Mouse (Mus musculus) hindbrain, embryonic 13.5 days (tissue): ENCODE results near the gene Irs2. TPM values are rescaled to one million over a fixed set of nuclear protein-coding genes. Genes with fewer than 3 reads are reported as not detected.

Source experiments
- ATAC-seq: fragments of 200-750 bp; cut with Nextera tagmentation; 2 replicates; pipeline ENCODE4 v1.8.0; 2017; ENCODE audit warnings: moderate TSS enrichment; ENCODE audit not compliant: low FRiP score
- H3K27ac ChIP-seq: fragments of 300-500 bp; sonication (generic); 2 replicates; pipeline ENCODE4 v1.5.1; 2015; ENCODE audit warnings: inconsistent platforms, mild to moderate bottlenecking, moderate library complexity
- H3K27me3 ChIP-seq: fragments of 300-500 bp; sonication (generic); 2 replicates; pipeline ENCODE4 v1.6.1; 2015; ENCODE audit warnings: mild to moderate bottlenecking, inconsistent platforms
- H3K36me3 ChIP-seq: fragments of 300-500 bp; sonication (generic); 2 replicates; pipeline ENCODE4 v1.6.1; 2015; ENCODE audit warnings: mild to moderate bottlenecking, inconsistent platforms
- H3K4me1 ChIP-seq: fragments of 300-500 bp; sonication (generic); replicated peaks from 2 replicates; pipeline ENCODE4 v1.6.1; 2015; ENCODE audit warnings: inconsistent platforms
- H3K4me2 ChIP-seq: fragments of 300-500 bp; sonication (generic); 2 replicates; pipeline ENCODE4 v1.6.1; 2015; ENCODE audit warnings: inconsistent platforms, mild to moderate bottlenecking, moderate library complexity
- H3K4me3 ChIP-seq: fragments of 300-500 bp; sonication (generic); 2 replicates; pipeline ENCODE4 v1.5.1; 2015; ENCODE audit warnings: mild to moderate bottlenecking, inconsistent platforms
- H3K9ac ChIP-seq: fragments of 300-500 bp; sonication (generic); 2 replicates; pipeline ENCODE4 v1.6.1; 2015; ENCODE audit warnings: mild to moderate bottlenecking, inconsistent platforms
- H3K9me3 ChIP-seq: fragments of 300-500 bp; sonication (generic); 2 replicates; pipeline ENCODE4 v1.6.1; 2016; ENCODE audit warnings: inconsistent platforms
- WGBS: fragments of 180-500 bp; shearing (Covaris S2); methylation state at CpG from one replicate; pipeline ENCODE4 v1.1.7; 2015; 5-methylcytosine and 5-hydroxymethylcytosine counted together
- polyA plus RNA-seq: library from polyadenylated mRNA; unstranded; fragments of >200 nt; fragmentation: Nextera tagmentation; extraction: Ambion mirVana; gene quantifications from 2 replicates; pipeline ENCODE4 v1.2.1, GENCODE M21; 2015

The Irs2 gene
- 4.5 and 4.6 TPM in 2 replicates for polyA plus RNA-seq

DNA sequence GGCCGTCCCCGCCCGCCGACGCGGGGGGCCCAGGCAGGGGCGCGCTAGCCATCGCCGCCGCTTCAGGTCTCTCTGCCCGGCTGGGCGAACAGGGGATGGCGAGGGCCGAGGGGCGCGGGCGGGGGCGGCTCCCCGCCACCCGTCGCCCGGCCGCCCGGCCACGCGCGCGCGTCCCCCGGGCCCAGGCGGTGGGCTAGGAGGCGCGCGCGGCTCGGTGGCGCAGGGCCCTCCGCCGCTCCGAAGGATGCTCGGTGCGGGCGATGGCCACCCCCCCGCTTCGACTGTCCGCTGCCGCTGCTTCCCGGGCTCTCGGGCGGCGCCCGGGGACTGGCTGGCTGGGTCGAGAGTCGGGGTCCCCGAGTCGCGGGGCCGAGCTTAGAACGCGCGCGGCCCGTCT, at the start of gene Irs2:
Gene Irs2 (minus strand): TSS at position 80 of the 397 bp plus-strand sequence.
- Histone ChIP-seq H3K4me1 (peaks cover 62% of the 10 kb centered on the region), H3K4me3 (peak within 1 kb of the TSS; percentile 81), H3K27me3 (no peaks in the 10 kb centered on the region), H3K36me3 (0 out of 2 replicates have a peak, but pooled peaks cover 4% of the 10 kb centered on the region), H3K9me3 (no peaks in the 10 kb centered on the region), H3K27ac (peak within 1 kb of the TSS; percentile 99), H3K4me2 (peak within 1 kb of the TSS; percentile 94), H3K9ac (peak within 1 kb of the TSS; percentile 90)
- ATAC-seq: peak; percentile 17
- under 1% methylated on average over 35 of the region's 64 CpGs for WGBS

DNA sequence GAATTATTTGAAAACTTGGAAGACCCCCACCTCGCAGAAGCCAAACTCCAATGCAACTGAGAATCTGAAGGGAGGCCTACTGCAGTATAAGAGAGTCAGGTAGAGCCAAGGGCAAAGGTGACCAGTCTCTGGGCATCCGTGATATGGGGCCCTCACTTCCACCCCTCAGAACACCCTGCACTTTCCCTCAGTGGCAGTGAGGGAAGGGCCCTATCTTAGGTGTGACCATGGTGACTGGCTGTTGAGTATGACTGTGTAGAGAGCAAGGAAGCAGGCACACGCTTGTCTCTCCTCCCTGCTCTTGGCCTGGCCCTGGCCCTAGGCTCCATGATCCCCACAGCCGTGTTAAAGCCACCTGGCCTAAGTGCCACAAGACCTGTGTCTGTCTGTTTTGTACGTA, 48.4 kb upstream of the Irs2 start:
- 92% methylated on average over 5 of the region's 5 CpGs for WGBS
- no peaks in the 10 kb centered on the region for H3K36me3 ChIP-seq
- H3K27me3 ChIP-seq: no peaks in the 10 kb centered on the region

DNA sequence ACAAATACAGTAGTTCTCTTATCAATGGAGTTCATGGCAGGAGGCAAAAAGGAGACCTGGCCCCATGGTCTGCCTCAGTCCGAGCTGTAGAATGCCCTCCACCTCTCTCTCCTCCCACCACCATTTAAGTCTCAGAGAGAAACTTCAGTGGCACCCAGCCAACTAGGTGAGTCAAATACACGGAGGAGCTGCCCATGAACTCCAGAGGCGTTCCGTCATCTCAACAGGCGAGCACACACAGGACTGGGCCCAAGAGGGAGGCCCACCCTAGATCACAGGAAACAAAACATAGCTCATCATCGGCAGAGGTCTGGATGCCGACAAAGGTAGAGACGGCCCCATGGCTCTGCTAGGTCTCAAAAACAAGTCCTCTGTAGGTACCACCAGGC, 47.9 kb upstream of the Irs2 start:
- Histone ChIP-seq H3K27me3 (no peaks in the 10 kb centered on the region), H3K36me3 (no peaks in the 10 kb centered on the region), H3K9me3 (no peaks in the 10 kb centered on the region), H3K4me2 (no peak overlapping the region), H3K9ac (no peak overlapping the region), H3K27ac (no peak overlapping the region), H3K4me1 (peaks cover 14% of the 10 kb centered on the region), H3K4me3 (no peak overlapping the region)
- ATAC-seq: no peak
- 88% methylated on average over 8 of the region's 8 CpGs for WGBS

More for the DNA sequence above, 48.4 kb upstream of the Irs2 start:
- no peak overlapping the region for H3K4me2 ChIP-seq
- no peak for ATAC-seq
- H3K4me3 ChIP-seq: no peak overlapping the region
- peaks cover 14% of the 10 kb centered on the region for H3K4me1 ChIP-seq
- H3K9me3 ChIP-seq: no peaks in the 10 kb centered on the region
- no peak overlapping the region for H3K9ac ChIP-seq
- no peak overlapping the region for H3K27ac ChIP-seq

DNA sequence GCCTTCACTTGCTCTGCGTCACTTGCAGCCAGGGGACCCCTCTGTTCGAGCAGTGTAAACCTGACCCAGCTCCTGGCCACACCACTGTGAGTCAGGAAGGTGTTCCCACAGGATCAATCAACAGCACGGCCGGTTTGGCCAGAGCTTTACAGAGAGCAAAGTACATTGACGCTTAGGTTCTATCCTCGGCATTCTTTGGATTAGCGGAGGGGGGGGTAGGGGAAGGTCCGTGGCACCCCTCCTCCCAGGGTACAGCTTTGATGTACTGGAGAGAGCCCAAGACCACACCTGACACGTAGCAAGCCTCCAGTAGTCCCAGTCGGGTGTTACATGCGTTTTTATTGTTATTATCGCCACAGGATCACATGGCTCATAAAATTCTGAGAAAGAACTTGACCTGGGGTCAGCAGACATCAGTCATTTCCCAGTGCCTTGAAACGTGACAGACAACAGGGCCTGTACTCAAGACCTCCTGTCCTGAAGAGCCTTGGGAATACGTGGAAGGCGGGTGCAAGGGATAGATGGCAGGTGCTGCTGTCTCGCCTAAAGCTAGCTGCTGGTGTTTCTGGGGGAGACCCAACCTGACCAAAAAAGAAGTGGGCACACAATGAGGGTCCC, 47.4 kb upstream of the Irs2 start:
- no peak for ATAC-seq
- Histone ChIP-seq H3K9ac (no peak overlapping the region), H3K9me3 (no peaks in the 10 kb centered on the region), H3K4me2 (no peak overlapping the region), H3K4me1 (peaks cover 12% of the 10 kb centered on the region), H3K4me3 (no peak overlapping the region), H3K36me3 (no peaks in the 10 kb centered on the region), H3K27ac (no peak overlapping the region), H3K27me3 (no peaks in the 10 kb centered on the region)
- 63% methylated on average over 16 of the region's 16 CpGs for WGBS

DNA sequence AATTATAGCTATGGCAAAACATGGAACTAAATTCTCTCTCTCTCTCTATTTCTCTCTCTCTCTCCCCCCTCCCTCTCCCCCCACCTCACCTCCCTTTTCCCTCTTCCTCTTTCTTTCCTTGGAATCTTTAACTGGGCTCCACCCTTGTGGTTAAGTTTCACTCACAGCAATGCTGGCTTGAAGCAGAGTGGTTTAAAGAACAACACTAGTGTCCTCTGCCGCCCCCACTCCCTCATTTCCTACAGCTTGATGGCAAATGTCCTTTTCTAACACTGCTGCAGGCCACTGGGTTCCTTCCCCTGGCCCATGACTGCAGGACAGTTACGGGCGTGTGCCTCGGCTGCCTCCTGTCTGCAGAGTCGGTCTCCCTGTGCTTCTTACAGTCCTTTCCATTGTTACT, 41.6 kb upstream of the Irs2 start:
- Histone ChIP-seq H3K4me3 (no peak overlapping the region), H3K9ac (no peak overlapping the region), H3K4me2 (no peak overlapping the region), H3K4me1 (peaks cover 2% of the 10 kb centered on the region; the same call in 1 of the 2 replicates), H3K9me3 (no peaks in the 10 kb centered on the region), H3K36me3 (no peaks in the 10 kb centered on the region), H3K27me3 (no peaks in the 10 kb centered on the region), H3K27ac (no peak overlapping the region)
- WGBS: 65% methylated on average over 5 of the region's 5 CpGs
- no peak for ATAC-seq

DNA sequence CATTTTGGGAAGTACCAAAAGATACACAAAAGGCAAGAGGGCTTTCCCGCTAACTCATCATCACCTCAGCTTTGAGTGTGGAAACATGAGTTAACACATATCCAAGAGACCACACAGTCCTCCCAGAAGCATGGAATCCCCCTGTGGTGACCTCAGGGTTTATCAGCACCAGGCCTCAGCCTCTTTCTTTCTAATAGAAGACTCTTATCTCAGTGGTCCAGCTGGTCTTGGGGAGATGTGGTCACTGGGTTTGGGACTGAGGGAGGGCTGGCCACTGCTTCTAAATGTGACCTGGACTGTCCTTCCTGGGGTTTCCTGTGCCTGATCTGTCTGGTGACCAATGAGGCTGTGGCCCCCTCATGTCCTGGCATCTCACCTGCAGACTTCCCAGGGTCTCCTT, 39.6 kb upstream of the Irs2 start:
- no peak overlapping the region for H3K4me3 ChIP-seq

DNA sequence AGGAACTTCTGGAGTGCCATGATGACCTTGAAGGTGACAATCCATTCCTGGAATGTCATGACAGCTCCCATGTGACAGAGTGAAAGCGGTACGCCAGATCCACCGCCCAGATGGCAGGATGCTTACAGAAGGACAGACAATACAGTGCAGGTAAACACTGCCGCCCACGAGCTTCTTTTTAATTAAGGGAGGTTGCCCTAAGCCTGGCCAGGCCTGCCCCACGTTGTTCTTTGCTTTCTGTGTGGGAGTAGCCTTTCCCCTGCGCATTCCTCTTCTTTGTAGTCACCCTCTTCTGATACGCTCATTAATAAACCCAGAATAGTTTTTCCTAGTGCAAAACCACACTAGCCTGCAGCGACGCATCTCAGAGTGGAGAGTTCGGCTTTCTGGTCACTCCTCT, 36.4 kb upstream of the Irs2 start:
- ATAC-seq: no peak
- Histone ChIP-seq H3K4me3 (no peak overlapping the region), H3K4me1 (peaks cover 12% of the 10 kb centered on the region), H3K9me3 (no peaks in the 10 kb centered on the region), H3K9ac (no peak overlapping the region), H3K36me3 (no peaks in the 10 kb centered on the region), H3K27me3 (no peaks in the 10 kb centered on the region), H3K4me2 (no peak overlapping the region), H3K27ac (no peak overlapping the region)
- 72% methylated on average over 11 of the region's 11 CpGs for WGBS

More for the DNA sequence above, 39.6 kb upstream of the Irs2 start:
- Histone ChIP-seq H3K27ac (no peak overlapping the region), H3K36me3 (no peaks in the 10 kb centered on the region), H3K4me2 (no peak overlapping the region), H3K9me3 (no peaks in the 10 kb centered on the region), H3K4me1 (peaks cover 12% of the 10 kb centered on the region), H3K27me3 (no peaks in the 10 kb centered on the region), H3K9ac (no peak overlapping the region)
- ATAC-seq: no peak
- WGBS: 89% methylated on average over 1 of the region's 1 CpGs

DNA sequence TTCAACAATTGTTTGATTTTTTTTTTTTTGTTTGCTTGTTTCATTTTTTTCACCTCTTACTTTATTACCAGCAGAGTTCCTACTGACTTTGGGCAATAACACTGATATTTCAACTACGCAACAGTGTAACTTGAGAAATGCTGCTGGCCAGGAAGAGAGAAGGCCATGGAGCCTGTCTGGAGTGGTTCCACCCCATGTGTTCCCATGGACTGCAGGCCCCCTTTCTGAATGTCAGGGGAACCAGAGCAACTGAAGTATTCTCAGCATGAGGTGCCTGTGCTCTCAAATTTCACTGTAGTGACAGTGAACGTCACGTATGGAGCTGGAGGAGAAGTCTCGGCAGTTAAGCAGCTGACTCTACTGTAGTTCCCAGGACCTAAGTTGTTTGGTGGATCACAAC, 35.3 kb upstream of the Irs2 start:
- ATAC-seq: no peak
- peaks cover 11% of the 10 kb centered on the region for H3K4me1 ChIP-seq
- WGBS: 75% methylated on average over 4 of the region's 4 CpGs

DNA sequence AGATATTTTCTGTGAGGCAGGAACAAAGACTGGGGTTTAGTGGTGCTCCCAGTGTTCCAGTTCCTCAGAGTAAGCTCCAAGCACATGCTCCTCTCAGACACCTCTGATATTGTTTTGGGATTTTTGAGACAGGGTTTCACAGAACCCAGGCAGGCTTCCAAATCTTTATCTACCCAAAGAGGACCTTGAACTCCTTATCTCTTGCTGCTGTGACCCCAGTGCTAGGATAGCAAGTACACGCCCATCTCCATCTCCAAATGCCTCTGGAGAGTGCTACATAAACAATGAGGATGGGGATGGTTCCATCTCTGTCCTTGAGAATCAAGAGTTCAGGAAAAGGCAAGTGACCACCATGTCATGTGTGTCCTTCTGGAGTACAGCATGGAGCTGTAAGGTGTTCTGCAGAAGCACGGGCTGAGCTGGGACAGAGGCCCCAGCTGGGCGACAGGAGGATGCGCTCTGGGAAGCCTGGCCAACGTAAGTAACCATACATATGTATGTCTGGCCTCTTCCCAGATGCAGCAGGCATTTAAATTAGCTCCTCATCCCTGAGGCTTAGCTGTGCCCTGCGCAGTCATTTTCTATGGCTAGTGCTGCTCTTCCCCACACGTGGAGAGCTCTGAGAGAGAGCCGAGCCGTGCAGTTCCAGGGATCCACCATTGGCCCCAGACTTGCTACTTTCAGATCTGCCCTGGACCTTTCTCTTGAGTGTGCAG, 34.8 kb upstream of the Irs2 start:
- peak; percentile 54; the same call in 1 of the 2 replicates for ATAC-seq
- Histone ChIP-seq H3K4me2 (no peak overlapping the region), H3K27me3 (no peaks in the 10 kb centered on the region), H3K9ac (no peak overlapping the region), H3K27ac (peak overlapping the region; percentile 37; the same call in 1 of the 2 replicates), H3K36me3 (no peaks in the 10 kb centered on the region), H3K4me3 (no peak overlapping the region), H3K4me1 (peaks cover 10% of the 10 kb centered on the region), H3K9me3 (no peaks in the 10 kb centered on the region)
- WGBS: 33% methylated on average over 9 of the region's 9 CpGs

More for the DNA sequence above, 35.3 kb upstream of the Irs2 start:
- Histone ChIP-seq H3K36me3 (no peaks in the 10 kb centered on the region), H3K27ac (peak overlapping the region; percentile 37; the same call in 1 of the 2 replicates), H3K4me2 (no peak overlapping the region), H3K27me3 (no peaks in the 10 kb centered on the region), H3K4me3 (no peak overlapping the region), H3K9ac (no peak overlapping the region), H3K9me3 (no peaks in the 10 kb centered on the region)

DNA sequence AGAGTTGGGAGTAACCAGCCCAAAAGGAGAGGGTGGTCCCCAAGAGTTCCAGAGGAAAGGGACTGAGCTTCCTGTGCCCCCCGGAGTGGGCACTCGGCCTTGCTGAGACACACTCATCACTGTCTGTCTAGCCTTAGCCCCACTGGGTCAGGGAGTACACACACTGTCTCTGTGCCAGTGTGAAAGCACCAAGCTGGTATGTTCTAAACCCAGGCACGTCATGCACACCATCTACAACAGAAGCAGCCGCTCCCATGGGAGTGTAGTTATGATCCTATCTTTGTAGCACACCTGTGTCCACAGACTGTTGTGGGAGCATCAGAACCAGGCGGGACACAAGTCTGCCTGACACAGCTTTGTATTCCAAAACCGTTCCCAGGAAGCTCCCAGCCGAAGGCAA, 31.8 kb upstream of the Irs2 start:
- H3K4me3 ChIP-seq: no peak overlapping the region
- no peak overlapping the region for H3K27ac ChIP-seq
- no peak overlapping the region for H3K9ac ChIP-seq
- no peaks in the 10 kb centered on the region for H3K9me3 ChIP-seq
- no peaks in the 10 kb centered on the region for H3K36me3 ChIP-seq
- no peak for ATAC-seq
- peaks cover 30% of the 10 kb centered on the region for H3K4me1 ChIP-seq
- 84% methylated on average over 7 of the region's 7 CpGs for WGBS
- no peaks in the 10 kb centered on the region for H3K27me3 ChIP-seq
- no peak overlapping the region for H3K4me2 ChIP-seq

DNA sequence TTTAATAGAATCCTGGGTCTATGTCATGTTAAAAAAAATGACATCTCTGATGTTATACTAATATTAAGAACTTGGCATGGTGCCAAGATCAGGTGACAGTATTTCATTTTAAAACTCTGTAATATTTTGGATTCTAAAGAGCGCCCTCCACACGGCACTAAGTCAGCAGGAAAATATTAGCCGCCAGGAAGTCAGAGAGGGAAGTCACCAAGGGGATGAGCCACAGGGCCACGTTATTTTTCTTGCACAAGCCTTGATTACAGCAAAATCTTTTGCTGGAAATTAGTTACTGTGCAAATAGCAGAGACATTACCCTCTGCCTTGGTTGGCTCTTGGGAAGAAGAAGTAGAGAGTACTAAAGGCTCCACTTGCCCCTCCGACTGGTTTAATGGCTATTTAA, 30.5 kb upstream of the Irs2 start:
- 84% methylated on average over 5 of the region's 5 CpGs for WGBS
- Histone ChIP-seq H3K4me1 (peaks cover 29% of the 10 kb centered on the region), H3K27ac (no peak overlapping the region), H3K4me3 (no peak overlapping the region), H3K9ac (no peak overlapping the region), H3K4me2 (no peak overlapping the region), H3K36me3 (no peaks in the 10 kb centered on the region), H3K27me3 (no peaks in the 10 kb centered on the region), H3K9me3 (no peaks in the 10 kb centered on the region)
- no peak for ATAC-seq

DNA sequence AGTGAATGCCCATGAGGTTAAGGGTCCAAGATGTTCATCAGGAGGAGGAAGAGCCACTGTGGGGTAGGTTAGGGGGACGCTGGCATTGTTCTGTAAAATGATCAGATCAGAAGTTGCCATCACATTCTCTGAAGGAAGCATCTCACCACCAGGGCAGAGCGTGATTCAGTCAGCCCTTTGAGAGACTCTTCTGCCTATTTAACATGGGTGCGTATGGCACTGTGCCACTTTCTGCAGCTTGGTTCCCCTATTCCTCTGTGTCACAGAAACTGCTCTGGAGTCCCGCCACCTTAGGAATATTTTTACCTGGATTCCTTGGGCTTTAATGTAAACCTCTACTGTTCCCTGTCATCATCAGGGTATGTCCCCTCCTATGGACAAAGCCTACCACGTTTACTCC, 30.1 kb upstream of the Irs2 start:
- WGBS: 89% methylated on average over 5 of the region's 5 CpGs
- Histone ChIP-seq H3K9ac (no peak overlapping the region), H3K4me2 (no peak overlapping the region), H3K36me3 (no peaks in the 10 kb centered on the region), H3K9me3 (no peaks in the 10 kb centered on the region), H3K27me3 (no peaks in the 10 kb centered on the region), H3K27ac (no peak overlapping the region), H3K4me1 (peaks cover 25% of the 10 kb centered on the region), H3K4me3 (no peak overlapping the region)
- ATAC-seq: no peak

DNA sequence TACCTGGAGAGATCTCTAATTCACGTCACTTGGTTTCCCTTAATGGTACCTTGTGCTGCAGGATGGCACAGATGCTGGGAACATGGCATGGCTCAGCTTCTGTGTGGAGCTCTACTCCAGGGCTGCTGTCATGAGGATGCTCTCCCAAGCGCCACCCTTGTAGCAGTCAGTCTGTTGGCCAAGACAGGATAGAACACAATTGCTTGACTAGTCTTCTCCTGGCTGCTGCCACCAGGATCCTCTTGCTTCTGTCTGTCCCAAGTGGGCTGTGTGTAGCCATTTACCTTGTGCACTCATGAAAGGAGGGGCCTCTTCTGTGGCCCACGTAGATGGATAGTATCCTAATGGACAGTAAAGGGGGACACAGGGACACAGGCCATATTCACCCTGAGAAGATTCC, 28.5 kb upstream of the Irs2 start:
- no peaks in the 10 kb centered on the region for H3K36me3 ChIP-seq
- H3K9me3 ChIP-seq: no peaks in the 10 kb centered on the region
- H3K27ac ChIP-seq: peak overlapping the region; percentile 35; the same call in 1 of the 2 replicates
- ATAC-seq: no peak
- peaks cover 19% of the 10 kb centered on the region for H3K4me1 ChIP-seq
- H3K27me3 ChIP-seq: no peaks in the 10 kb centered on the region
- no peak overlapping the region for H3K9ac ChIP-seq
- WGBS: 87% methylated on average over 3 of the region's 3 CpGs
- H3K4me3 ChIP-seq: no peak overlapping the region
- no peak overlapping the region for H3K4me2 ChIP-seq
